Mouse (Mus musculus): ENCODE results near the gene Traf3ip3.

Traf3ip3 gene

GRCm38 (mm10) chr1:193125835-193126234 is 75.7 kb downstream of the Traf3ip3 start:
- H3K9me3 ChIP-seq (ENCODE audit: low read length) = no peaks in the 10 kb centered on the region
- H3K4me1 ChIP-seq (replicated peaks; ENCODE audit: low read depth, low read length) = peaks cover 50% of the 10 kb centered on the region
- no peak overlapping the region for H3K4me3 ChIP-seq (replicated peaks; ENCODE audit: low read length)
- H3K36me3 ChIP-seq (ENCODE audit: insufficient read depth, low read length) = peaks cover 70% of the 10 kb centered on the region
- TF ChIP-seq NANOG (IDR thresholded peaks at IDR 0.05; ENCODE audit: borderline replicate concordance, low read length) (no peak), POU5F1 (IDR thresholded peaks at IDR 0.05; ENCODE audit: borderline replicate concordance, low read length) (no peak), CTCF (conservative IDR thresholded peaks at IDR 0.05; ENCODE audit: low read length) (no peak)
- H3K27me3 ChIP-seq (ENCODE audit: insufficient read depth, low read length) = no peaks in the 10 kb centered on the region

Data from E14TG2a.4 (cell line).